Mouse (Mus musculus): ENCODE results near the gene Sf3a2.

- TF ChIP-seq CTCF (IDR thresholded peaks at IDR 0.05; ENCODE audit: control insufficient read depth, insufficient read depth, insufficient replicate concordance, low read depth, low read length) (no peak), POLR2A (IDR thresholded peaks at IDR 0.05; ENCODE audit: control insufficient read depth, low read depth, low read length) (no peak)
These were observed 45.8 kb upstream of the Sf3a2 start for GRCm38 (mm10) chr10:80752079-80752625.
